Mouse (Mus musculus): ENCODE measurements around the gene Grap2. TPM values are rescaled to one million over a fixed set of nuclear protein-coding genes. Genes with fewer than 3 reads are reported as not detected.

Grap2 gene
- polyA plus RNA-seq, 1 experiment from 2014 or later: 0.97 TPM

DNA sequence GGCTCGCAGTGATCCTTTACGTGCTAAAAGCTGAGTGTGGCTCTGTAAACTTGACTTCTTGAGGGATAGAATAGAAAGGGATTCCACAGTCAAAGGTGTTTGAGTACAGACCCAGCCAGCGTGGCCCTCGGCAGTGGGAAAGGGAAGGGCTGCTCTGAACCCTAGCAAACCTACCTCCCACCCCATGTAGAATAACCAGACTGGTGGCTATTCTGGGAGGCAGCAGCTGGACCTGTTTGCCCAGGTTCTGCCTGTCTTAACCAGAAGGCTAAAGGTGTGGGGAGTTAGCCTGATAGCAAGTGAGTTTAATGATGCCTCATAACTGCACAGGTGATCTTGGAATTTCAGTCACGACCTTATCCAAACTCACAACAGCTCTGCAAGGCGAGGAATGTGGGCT lies 110.8 kb downstream of the Grap2 start:
- WGBS: 93% methylated on average over 6 of the region's 6 CpGs
- H3K4me1 ChIP-seq (replicated peaks): peaks cover 69% of the 10 kb centered on the region

DNA sequence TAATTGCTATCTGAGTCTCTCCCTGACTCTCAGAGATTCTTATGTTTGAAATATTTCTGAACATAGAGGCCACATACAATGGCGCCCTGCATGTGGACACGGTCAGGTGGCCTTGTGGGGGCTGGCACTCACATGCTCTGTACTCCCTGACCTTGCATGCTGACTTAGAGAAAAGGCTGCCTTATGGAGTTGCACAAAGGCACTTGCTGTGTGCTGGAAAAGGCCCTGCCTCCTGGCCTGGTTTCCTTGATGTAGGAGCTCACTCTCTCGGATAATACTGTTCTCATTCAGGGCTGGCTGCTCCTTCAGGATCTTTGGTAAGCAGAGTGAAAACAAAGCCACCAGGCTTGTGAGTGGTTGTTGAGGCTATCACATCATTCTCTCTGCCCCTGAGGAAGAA lies 111.6 kb downstream of the Grap2 start:
- Histone ChIP-seq H3K4me3 (no peak overlapping the region), H3K27me3 (0 out of 2 replicates have a peak, but pooled peaks cover 5% of the 10 kb centered on the region), H3K36me3 (no peaks in the 10 kb centered on the region), H3K9ac (no peak overlapping the region; the same call in 1 of the 2 replicates), H3K27ac (peak overlapping the region; percentile 18; the same call in 1 of the 2 replicates), H3K9me3 (no peaks in the 10 kb centered on the region), H3K4me1 (replicated peaks) (peaks cover 61% of the 10 kb centered on the region), H3K4me2 (no peak overlapping the region)
- 55% methylated on average over 3 of the region's 3 CpGs for WGBS
- no peak for ATAC-seq (ENCODE audit: low FRiP score)

More for the DNA sequence above, 110.8 kb downstream of the Grap2 start:
- no peak for ATAC-seq (ENCODE audit: low FRiP score)
- H3K4me2 ChIP-seq: no peak overlapping the region
- no peak overlapping the region for H3K27ac ChIP-seq
- 0 out of 2 replicates have a peak, but pooled peaks cover 5% of the 10 kb centered on the region for H3K27me3 ChIP-seq
- no peak overlapping the region for H3K9ac ChIP-seq
- H3K36me3 ChIP-seq: no peaks in the 10 kb centered on the region
- H3K4me3 ChIP-seq: no peak overlapping the region
- H3K9me3 ChIP-seq: no peaks in the 10 kb centered on the region

DNA sequence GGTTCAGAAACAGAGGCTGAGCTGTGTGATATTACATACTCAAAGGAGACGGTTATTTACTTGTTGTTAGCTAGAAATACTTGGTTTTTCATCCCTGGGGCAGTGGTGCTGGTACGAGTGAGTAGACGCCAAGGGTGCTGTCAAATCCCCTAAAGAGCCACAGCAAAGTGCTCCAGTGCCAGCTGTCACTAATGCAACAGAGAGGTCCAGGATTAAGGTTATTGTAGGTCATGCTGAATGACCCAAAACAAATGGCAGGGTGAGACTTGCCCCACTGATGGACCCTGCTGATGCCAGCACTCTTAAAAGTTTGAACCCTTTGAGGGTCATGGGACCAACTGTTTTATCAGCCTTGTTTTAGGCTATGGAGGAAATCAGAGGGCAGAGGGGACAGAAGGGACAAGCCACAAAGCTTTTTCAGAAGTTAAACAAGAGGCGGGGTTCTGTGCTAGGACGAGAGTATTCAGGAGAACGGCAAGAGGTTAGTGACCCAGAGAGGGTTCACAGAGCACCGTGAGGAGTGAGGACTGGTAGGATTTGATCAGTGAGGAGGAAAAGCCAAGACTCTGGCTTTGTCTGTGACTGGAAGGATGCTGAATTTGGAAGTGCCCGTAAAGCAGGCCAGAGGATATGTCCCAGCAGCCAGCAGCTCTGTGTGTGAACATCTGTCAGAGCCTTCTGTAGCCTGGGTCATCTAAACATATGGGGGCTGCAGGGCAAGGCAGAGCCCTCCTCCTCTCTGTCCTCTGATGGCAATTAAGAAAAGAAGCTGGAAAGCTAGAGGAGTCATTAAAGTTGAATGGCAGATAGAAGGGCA lies 112.6 kb downstream of the Grap2 start:
- Histone ChIP-seq H3K9me3 (no peaks in the 10 kb centered on the region), H3K27me3 (0 out of 2 replicates have a peak, but pooled peaks cover 5% of the 10 kb centered on the region), H3K27ac (peak overlapping the region; percentile 66), H3K9ac (no peak overlapping the region; the same call in 1 of the 2 replicates), H3K4me1 (replicated peaks) (peaks cover 51% of the 10 kb centered on the region), H3K4me2 (no peak overlapping the region), H3K4me3 (no peak overlapping the region), H3K36me3 (no peaks in the 10 kb centered on the region)
- 15% methylated on average over 8 of the region's 8 CpGs for WGBS
- ATAC-seq (ENCODE audit: low FRiP score): 0 out of 2 replicates have a peak, but pooled peaks have one; percentile 21

DNA sequence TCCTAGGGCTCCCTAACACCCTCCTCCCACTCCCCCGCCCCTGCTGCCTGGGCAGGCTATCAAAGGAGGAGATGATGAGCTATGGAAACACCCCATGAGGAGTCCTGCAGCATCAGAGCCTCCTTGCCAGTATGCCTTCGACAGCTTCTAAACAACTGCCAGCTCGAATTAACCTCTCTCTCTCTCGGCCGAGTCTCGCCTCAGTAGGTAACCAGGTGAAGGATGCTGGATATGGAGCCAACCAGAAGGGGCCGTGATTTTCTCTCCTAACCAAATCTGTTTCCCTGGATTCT lies 113.2 kb downstream of the Grap2 start:
- Histone ChIP-seq H3K4me1 (replicated peaks) (peaks cover 45% of the 10 kb centered on the region), H3K36me3 (no peaks in the 10 kb centered on the region), H3K9me3 (no peaks in the 10 kb centered on the region), H3K4me3 (no peak overlapping the region), H3K4me2 (no peak overlapping the region), H3K27ac (peak overlapping the region; percentile 66), H3K9ac (no peak overlapping the region), H3K27me3 (0 out of 2 replicates have a peak, but pooled peaks cover 5% of the 10 kb centered on the region)
- 22% methylated on average over 7 of the region's 7 CpGs for WGBS
- peak; percentile 50; the same call in 1 of the 2 replicates for ATAC-seq (ENCODE audit: low FRiP score)

DNA sequence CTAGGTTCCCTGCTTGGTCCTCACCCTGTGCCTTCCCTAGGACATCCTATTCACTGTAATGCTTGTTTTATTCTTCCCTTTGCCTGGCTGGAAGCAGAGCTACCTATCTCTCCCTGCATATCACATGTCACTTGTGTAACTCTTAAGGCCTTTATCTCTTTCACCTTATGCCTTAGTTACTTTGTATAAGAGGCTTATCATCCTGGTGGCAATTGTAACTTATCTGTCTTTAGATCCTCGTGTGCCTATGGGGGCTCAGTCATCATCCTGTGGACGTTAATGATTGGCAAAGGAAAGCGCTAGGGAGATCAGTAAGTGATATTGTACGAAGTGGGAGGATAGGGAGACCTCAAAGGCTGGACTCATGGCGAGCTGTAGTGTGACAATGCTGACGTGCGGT lies 116.1 kb downstream of the Grap2 start:
- H3K4me1 ChIP-seq (replicated peaks): peaks cover 43% of the 10 kb centered on the region
- H3K4me2 ChIP-seq: no peak overlapping the region
- peaks cover 11% of the 10 kb centered on the region; the same call in 1 of the 2 replicates for H3K27me3 ChIP-seq
- no peaks in the 10 kb centered on the region for H3K9me3 ChIP-seq
- H3K27ac ChIP-seq: no peak overlapping the region
- no peaks in the 10 kb centered on the region for H3K36me3 ChIP-seq
- no peak for ATAC-seq (ENCODE audit: low FRiP score)
- WGBS: 74% methylated on average over 7 of the region's 7 CpGs
- no peak overlapping the region for H3K9ac ChIP-seq
- H3K4me3 ChIP-seq: no peak overlapping the region

DNA sequence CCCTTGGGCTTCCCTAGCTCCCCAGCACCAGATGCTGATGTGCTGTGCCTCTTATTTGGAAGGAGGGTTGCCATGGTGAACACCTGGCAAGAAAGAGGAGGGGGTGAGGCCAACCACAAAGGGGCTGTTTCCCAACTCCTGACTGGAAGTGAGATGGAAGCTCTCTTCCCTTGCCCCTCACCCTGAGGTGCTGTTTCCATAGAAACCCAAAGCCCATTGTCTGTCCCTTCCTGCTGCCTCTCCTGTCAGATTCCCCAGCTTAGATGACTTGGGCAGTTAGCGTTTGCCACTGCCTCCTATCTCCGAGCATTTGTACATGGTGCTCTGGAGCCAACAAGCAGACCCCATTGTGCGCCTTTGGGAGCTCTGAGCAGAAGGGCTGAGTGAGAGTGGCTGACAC lies 121.1 kb downstream of the Grap2 start:
- peak; percentile 38; the same call in 1 of the 2 replicates for ATAC-seq (ENCODE audit: low FRiP score)
- peak overlapping the region; percentile 48; the same call in 1 of the 2 replicates for H3K27ac ChIP-seq

DNA sequence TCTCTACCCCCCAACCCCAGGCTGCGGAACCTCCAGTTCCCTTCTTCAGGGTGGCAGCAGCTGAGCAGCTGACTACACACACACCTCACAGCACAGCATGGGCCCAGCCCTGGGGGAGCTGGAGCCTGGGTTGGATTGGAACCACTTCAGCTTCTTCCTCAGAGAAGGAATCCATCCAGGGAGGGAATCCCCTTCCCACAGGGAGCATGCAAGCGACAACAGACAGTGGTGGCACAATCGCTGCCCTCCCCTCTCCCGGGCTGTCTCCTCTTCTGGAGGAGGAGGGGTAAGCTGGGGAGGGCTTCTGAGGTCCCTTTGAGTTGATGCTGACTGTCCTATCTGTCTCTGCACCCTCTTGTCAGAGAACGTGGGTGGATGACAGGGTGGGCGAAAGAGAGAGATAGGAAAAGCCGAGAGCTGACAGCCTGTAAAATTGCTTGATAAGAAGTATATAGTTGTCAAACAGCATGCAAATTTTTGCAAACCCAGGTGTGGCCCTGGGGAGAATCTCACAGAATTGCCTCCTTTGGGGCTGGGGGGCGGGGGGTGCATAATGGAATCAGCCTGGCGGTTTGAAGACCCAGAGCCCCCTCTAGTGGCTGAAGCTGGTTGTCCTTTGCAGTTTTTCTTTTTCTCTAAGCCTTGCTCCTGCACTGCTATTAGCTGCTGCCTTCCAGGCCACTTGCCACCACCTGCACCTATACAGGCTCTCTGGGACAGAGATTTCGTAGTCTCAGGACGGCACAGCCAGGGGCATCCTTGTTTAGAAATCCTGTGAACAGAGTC lies 121.9 kb downstream of the Grap2 start:
- H3K27me3 ChIP-seq: peaks cover 11% of the 10 kb centered on the region; the same call in 1 of the 2 replicates
- no peaks in the 10 kb centered on the region for H3K9me3 ChIP-seq
- H3K4me2 ChIP-seq: peak overlapping the region; percentile 40
- H3K4me3 ChIP-seq: no peak overlapping the region
- peak overlapping the region; percentile 48; the same call in 1 of the 2 replicates for H3K27ac ChIP-seq
- peaks cover 33% of the 10 kb centered on the region for H3K4me1 ChIP-seq (replicated peaks)
- ATAC-seq (ENCODE audit: low FRiP score): peak; percentile 40; the same call in 1 of the 2 replicates
- 21% methylated on average over 11 of the region's 11 CpGs for WGBS
- H3K36me3 ChIP-seq: no peaks in the 10 kb centered on the region
- H3K9ac ChIP-seq: peak overlapping the region; percentile 61

More for the DNA sequence above, 121.1 kb downstream of the Grap2 start:
- WGBS: 20% methylated on average over 3 of the region's 3 CpGs
- H3K9ac ChIP-seq: 0 out of 2 replicates have a peak overlapping the region, but pooled peaks have one; percentile 11
- no peaks in the 10 kb centered on the region for H3K36me3 ChIP-seq
- no peak overlapping the region for H3K4me3 ChIP-seq
- peaks cover 33% of the 10 kb centered on the region for H3K4me1 ChIP-seq (replicated peaks)
- no peak overlapping the region for H3K4me2 ChIP-seq
- H3K9me3 ChIP-seq: no peaks in the 10 kb centered on the region
- peaks cover 7% of the 10 kb centered on the region; the same call in 1 of the 2 replicates for H3K27me3 ChIP-seq

DNA sequence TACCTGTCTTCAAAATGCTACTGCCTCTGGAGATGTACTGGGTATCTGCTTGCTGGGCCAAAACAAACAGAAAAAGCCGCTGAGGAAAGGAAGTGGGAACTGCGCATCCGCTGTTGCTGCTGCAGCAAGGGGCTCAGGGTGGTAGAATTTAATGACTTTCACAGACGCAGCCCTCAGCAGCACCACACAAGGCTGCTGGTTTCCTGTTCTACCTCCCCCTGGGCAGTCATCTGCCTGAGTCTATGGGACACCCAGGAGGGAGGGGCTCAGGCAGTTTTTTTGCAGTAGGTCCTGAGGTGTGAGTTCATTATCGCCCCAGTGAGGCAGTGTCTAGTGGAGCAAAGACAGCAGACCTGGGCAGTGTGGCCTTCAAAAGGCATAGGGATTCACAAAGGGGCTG lies 125.2 kb downstream of the Grap2 start:
- ATAC-seq (ENCODE audit: low FRiP score): no peak
- H3K4me3 ChIP-seq: no peak overlapping the region
- H3K36me3 ChIP-seq: no peaks in the 10 kb centered on the region
- H3K9ac ChIP-seq: peak overlapping the region; percentile 39; the same call in 1 of the 2 replicates
- H3K4me2 ChIP-seq: no peak overlapping the region
- H3K27me3 ChIP-seq: peaks cover 11% of the 10 kb centered on the region; the same call in 1 of the 2 replicates
- H3K9me3 ChIP-seq: no peaks in the 10 kb centered on the region
- H3K27ac ChIP-seq: no peak overlapping the region
- peaks cover 30% of the 10 kb centered on the region for H3K4me1 ChIP-seq (replicated peaks)
- WGBS: 59% methylated on average over 5 of the region's 5 CpGs

DNA sequence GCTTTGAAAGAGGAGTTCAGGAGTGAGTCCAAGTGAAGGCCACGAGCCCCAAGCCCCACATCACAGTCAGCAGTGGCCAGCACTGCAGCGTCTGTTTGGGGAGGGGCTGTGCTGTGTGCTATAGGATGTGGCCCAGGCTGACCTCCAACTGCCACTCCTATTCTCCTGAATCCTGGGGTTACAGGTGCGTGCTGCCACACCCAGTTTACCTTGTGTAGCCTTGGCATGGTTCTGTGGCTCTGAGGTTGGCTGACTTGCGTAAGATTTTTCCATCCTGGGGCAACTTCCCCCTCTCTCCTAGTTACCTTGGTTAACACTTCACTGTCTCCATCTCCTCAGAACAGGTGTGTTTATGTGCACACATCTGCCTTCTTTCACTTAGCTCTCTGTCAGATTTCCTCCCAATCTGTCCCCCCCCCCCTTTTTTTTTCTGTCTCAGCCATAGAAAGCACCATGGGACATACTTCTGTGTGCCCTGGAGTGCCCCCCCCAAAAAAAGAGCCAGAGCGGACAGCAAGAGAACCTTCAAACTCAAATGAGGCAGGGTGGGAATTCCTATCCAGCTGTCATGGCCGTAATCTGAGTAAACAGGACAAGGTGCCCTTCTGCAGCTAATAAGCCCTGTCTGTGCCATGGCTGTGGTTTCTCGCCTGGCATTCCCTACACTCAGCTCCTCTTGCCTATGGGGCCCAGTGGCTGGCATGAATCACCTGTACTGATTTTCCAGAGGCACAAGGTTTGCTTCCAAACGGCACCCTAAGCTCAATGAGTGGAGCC lies 129.3 kb downstream of the Grap2 start:
- Histone ChIP-seq H3K9ac (peak overlapping the region; percentile 49; the same call in 1 of the 2 replicates), H3K4me2 (no peak overlapping the region), H3K36me3 (no peaks in the 10 kb centered on the region), H3K4me1 (replicated peaks) (peaks cover 21% of the 10 kb centered on the region), H3K9me3 (no peaks in the 10 kb centered on the region), H3K27ac (no peak overlapping the region), H3K27me3 (peaks cover 11% of the 10 kb centered on the region; the same call in 1 of the 2 replicates), H3K4me3 (no peak overlapping the region)
- 76% methylated on average over 8 of the region's 8 CpGs for WGBS
- ATAC-seq (ENCODE audit: low FRiP score): no peak

All from hindbrain, embryonic 13.5 days (tissue).